Mouse (Mus musculus): ENCODE measurements at regions not wholly inside any gene's neighbourhood (a gene's known extent, or its start where the extent isn't known, plus 50 kb on each side); places are given as distances from the start of the nearest gene placed in this dataset.

- no peak overlapping the region for H3K4me2 ChIP-seq (ENCODE audit: insufficient read depth, low read depth, poor library complexity, severe bottlenecking)
- H3K4me1 ChIP-seq (ENCODE audit: control insufficient read depth in 1 of 2, insufficient read depth in 2 of 2), result no peaks in the 10 kb centered on the region
- H3K27ac ChIP-seq (ENCODE audit: insufficient read depth, low read depth), result no peak overlapping the region
- dilution Hi-C loops (cut with MboI; ENCODE audit: extremely low pct_ligation_motif_present, extremely low pct_unique_long_range_greater_than_20kb, low sequenced_read_pairs), result no loop called here
- no peak overlapping the region for H3K9ac ChIP-seq (ENCODE audit: insufficient read depth, low read depth)
- in situ Hi-C loops (cut with MboI; ENCODE audit: low pct_ligation_motif_present, low pct_unique_long_range_greater_than_20kb, low sequenced_read_pairs), result no loop called here
- H3K36me3 ChIP-seq (replicated peaks in 1 of 2; ENCODE audit: control insufficient read depth in 1 of 2, insufficient read depth in 1 of 2, low read length in 1 of 2), result no peaks in the 10 kb centered on the region
- DNase-seq (ENCODE audit: extremely low read depth), result no peak
- no peak overlapping the region for H3K4me3 ChIP-seq (replicated peaks in 1 of 3; ENCODE audit: low read depth in 2 of 3, low read length in 2 of 3, poor library complexity in 1 of 3)
- TF ChIP-seq RAD21 (IDR thresholded peaks at IDR 0.05; ENCODE audit: low read depth, low read length) (no peak), NELFE (IDR thresholded peaks at IDR 0.05; ENCODE audit: low read depth, low read length) (no peak), HCFC1 (IDR thresholded peaks at IDR 0.05; ENCODE audit: low read depth, low read length) (no peak), ELF1 (IDR thresholded peaks at IDR 0.05; ENCODE audit: low read depth, low read length) (no peak), JUND (conservative IDR thresholded peaks at IDR 0.05; ENCODE audit: low read depth, low read length) (no peak), POLR2A (IDR thresholded peaks at IDR 0.05; ENCODE audit: low read depth, low read length) (no peak), ZC3H11A (IDR thresholded peaks at IDR 0.05; ENCODE audit: low read depth, low read length) (no peak), MAX (IDR thresholded peaks at IDR 0.05; ENCODE audit: low read length) (no peak), POLR2AphosphoS2 (IDR thresholded peaks at IDR 0.05; ENCODE audit: low read depth, low read length) (no peak), MAFK (IDR thresholded peaks at IDR 0.05; ENCODE audit: insufficient replicate concordance, low read length) (no peak), CTCF (conservative IDR thresholded peaks at IDR 0.05 in 1 of 2, IDR thresholded peaks at IDR 0.05 in 1 of 2; ENCODE audit: low read depth in 2 of 2, low read length in 2 of 2) (no peak), EP300 (IDR thresholded peaks at IDR 0.05; ENCODE audit: low read length) (no peak), ZNF384 (IDR thresholded peaks at IDR 0.05; ENCODE audit: low read depth, low read length) (no peak), TCF12 (IDR thresholded peaks at IDR 0.05; ENCODE audit: low read depth, low read length) (no peak), SMC3 (IDR thresholded peaks at IDR 0.05; ENCODE audit: low read depth, low read length) (no peak), ZMIZ1 (IDR thresholded peaks at IDR 0.05; ENCODE audit: low read depth, low read length) (no peak), RCOR1 (conservative IDR thresholded peaks at IDR 0.05; ENCODE audit: low read depth, low read length) (no peak)
- no peaks in the 10 kb centered on the region for H3K79me2 ChIP-seq (replicated peaks; ENCODE audit: control insufficient read depth, extremely low read depth, insufficient read depth, poor library complexity, severe bottlenecking)
- H3K27me3 ChIP-seq (replicated peaks), result no peaks in the 10 kb centered on the region
- no peaks in the 10 kb centered on the region for H3K9me3 ChIP-seq (replicated peaks; ENCODE audit: low read length)
These were observed 196.7 kb downstream of the Tox3 start for GRCm38 (mm10) chr8:90151477-90151876.

- Histone ChIP-seq H3K4me3 (replicated peaks in 1 of 3; ENCODE audit: low read depth in 2 of 3, low read length in 2 of 3, poor library complexity in 1 of 3) (no peak overlapping the region), H3K4me1 (ENCODE audit: control insufficient read depth in 1 of 2, insufficient read depth in 2 of 2) (no peaks in the 10 kb centered on the region), H3K9ac (ENCODE audit: insufficient read depth, low read depth) (no peak overlapping the region), H3K36me3 (replicated peaks in 1 of 2; ENCODE audit: control insufficient read depth in 1 of 2, insufficient read depth in 1 of 2, low read length in 1 of 2) (no peaks in the 10 kb centered on the region), H3K27ac (ENCODE audit: insufficient read depth, low read depth) (no peak overlapping the region), H3K27me3 (replicated peaks) (no peaks in the 10 kb centered on the region), H3K9me3 (replicated peaks; ENCODE audit: low read length) (no peaks in the 10 kb centered on the region), H3K4me2 (ENCODE audit: insufficient read depth, low read depth, poor library complexity, severe bottlenecking) (no peak overlapping the region), H3K79me2 (replicated peaks; ENCODE audit: control insufficient read depth, extremely low read depth, insufficient read depth, poor library complexity, severe bottlenecking) (no peaks in the 10 kb centered on the region)
- dilution Hi-C loops (cut with MboI; ENCODE audit: extremely low pct_ligation_motif_present, extremely low pct_unique_long_range_greater_than_20kb, low sequenced_read_pairs), result no loop called here
- no peak for DNase-seq (ENCODE audit: extremely low read depth)
- in situ Hi-C loops (cut with MboI; ENCODE audit: low pct_ligation_motif_present, low pct_unique_long_range_greater_than_20kb, low sequenced_read_pairs), result no loop called here
- TF ChIP-seq ETS1 (conservative IDR thresholded peaks at IDR 0.05; ENCODE audit: low read depth, low read length) (no peak), ZKSCAN1 (IDR thresholded peaks at IDR 0.05; ENCODE audit: borderline replicate concordance, low read depth, low read length) (no peak), SMC3 (IDR thresholded peaks at IDR 0.05; ENCODE audit: low read depth, low read length) (no peak), JUND (conservative IDR thresholded peaks at IDR 0.05; ENCODE audit: low read depth, low read length) (no peak), BHLHE40 (IDR thresholded peaks at IDR 0.05; ENCODE audit: low read depth, low read length) (no peak), KAT2A (IDR thresholded peaks at IDR 0.05; ENCODE audit: insufficient replicate concordance, low read length) (no peak), NRF1 (IDR thresholded peaks at IDR 0.05; ENCODE audit: low read depth, low read length) (no peak), ZMIZ1 (IDR thresholded peaks at IDR 0.05; ENCODE audit: low read depth, low read length) (no peak)
These were observed 198.2 kb downstream of the Tox3 start for GRCm38 (mm10) chr8:90149903-90150302.
